Mouse (Mus musculus) small intestine, adult 2 months (tissue): ENCODE data around the gene Map4k1. TPM values are rescaled to one million over a fixed set of nuclear protein-coding genes. Genes with fewer than 3 reads are reported as not detected.

Experiments
- H3K27ac ChIP-seq: fragments of 200-500 bp; 2 replicates; pipeline ENCODE4 v1.5.1; 2012; ENCODE audit warnings: low read depth, low read length, control low read depth, inconsistent platforms; ENCODE audit not compliant: insufficient read depth
- H3K27me3 ChIP-seq: fragments of 200-500 bp; 2 replicates; pipeline ENCODE4 v1.6.1; 2012; ENCODE audit warnings: mild to moderate bottlenecking, moderate library complexity, low read length, inconsistent platforms; ENCODE audit not compliant: control insufficient read depth, insufficient read depth
- H3K36me3 ChIP-seq: fragments of 200-500 bp; 2 replicates; pipeline ENCODE4 v1.6.1; 2012; ENCODE audit warnings: mild to moderate bottlenecking, low read length, control low read depth, inconsistent platforms; ENCODE audit not compliant: control insufficient read depth, insufficient read depth
- H3K4me1 ChIP-seq: fragments of 200-500 bp; 2 replicates; pipeline ENCODE4 v1.6.1; 2012; ENCODE audit warnings: low read length, inconsistent platforms, mixed read lengths; ENCODE audit not compliant: control insufficient read depth, insufficient read depth, insufficient read length
- H3K4me3 ChIP-seq: fragments of 200-500 bp; 2 replicates; pipeline ENCODE4 v1.5.1; 2012; ENCODE audit warnings: low read depth, mild to moderate bottlenecking, control low read depth, inconsistent platforms, low read length, moderate library complexity
- CTCF ChIP-seq: fragments of 200-500 bp; IDR thresholded peaks from 2 replicates; pipeline ENCODE4 v1.5.1; 2012; ENCODE audit warnings: low read depth, mild to moderate bottlenecking, control low read depth, inconsistent platforms, low read length, moderate library complexity, mixed read lengths; ENCODE audit not compliant: insufficient replicate concordance, insufficient read length; ENCODE audit errors: extremely low read depth
- POLR2A ChIP-seq: fragments of 200-500 bp; IDR thresholded peaks from 2 replicates; pipeline ENCODE4 v1.6.1; 2012; ENCODE audit warnings: low read depth, mild to moderate bottlenecking, control low read depth, inconsistent platforms, low read length, moderate library complexity
- WGBS: fragments of 180-500 bp; shearing (Covaris S2); methylation state at CpG from one replicate; pipeline ENCODE4 v1.1.7; 2018; 5-methylcytosine and 5-hydroxymethylcytosine counted together
- polyA plus RNA-seq: library from polyadenylated mRNA; depleted of rRNA; stranded (reverse); fragments of >200 nt; gene quantifications from 2 replicates; pipeline ENCODE4 v1.2.3, GENCODE M21; 2012

Gene Map4k1
- polyA plus RNA-seq, 1 experiment, result 21.3 TPM

DNA sequence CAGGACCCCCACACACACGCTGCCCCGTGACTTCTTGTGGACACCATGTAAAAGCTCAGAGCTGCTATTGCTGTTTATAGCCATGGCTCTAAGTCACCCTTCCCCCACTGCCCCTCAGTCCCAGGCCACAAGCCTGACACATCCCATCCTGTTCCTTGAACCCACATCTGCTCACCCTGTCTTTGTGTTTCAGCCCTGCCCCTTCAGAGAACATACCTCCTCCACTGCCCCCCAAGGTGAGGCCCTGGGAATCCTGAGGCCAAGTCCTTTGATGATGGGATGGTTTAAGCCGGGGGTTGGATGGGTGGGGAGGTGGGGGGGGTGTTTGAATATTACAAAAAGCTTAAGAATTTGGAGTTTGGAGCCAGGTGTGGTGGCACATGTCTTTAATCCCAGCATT lies 11.1 kb downstream of the Map4k1 start:
- H3K27ac ChIP-seq, result no peak overlapping the region
- H3K4me3 ChIP-seq, result no peak overlapping the region
- TF ChIP-seq CTCF (no peak), POLR2A (no peak)
- no peaks in the 10 kb centered on the region for H3K36me3 ChIP-seq
- 84% methylated on average over 3 of the region's 3 CpGs for WGBS
- no peaks in the 10 kb centered on the region for H3K4me1 ChIP-seq
- H3K27me3 ChIP-seq, result no peaks in the 10 kb centered on the region

DNA sequence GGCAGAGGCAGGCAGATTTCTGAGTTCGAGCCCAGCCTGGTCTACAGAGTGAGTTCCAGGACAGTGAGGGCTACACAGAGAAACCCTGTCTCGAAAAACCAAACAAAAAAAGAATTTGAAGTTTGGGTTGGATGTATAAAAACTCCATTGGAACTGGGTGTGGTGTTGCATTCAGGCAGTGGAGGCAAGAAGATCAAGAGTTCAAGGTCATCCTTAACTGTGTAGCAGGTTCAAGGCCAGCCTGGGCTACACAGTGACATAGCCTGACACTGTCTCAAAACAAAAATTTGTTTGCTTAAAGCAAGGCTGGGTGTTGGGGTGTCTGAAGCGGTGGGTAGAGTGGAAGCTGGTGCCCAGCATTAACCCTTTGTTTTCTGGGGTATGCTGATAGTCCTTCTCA lies 11.6 kb downstream of the Map4k1 start:
- H3K27me3 ChIP-seq, result no peaks in the 10 kb centered on the region
- no peaks in the 10 kb centered on the region for H3K4me1 ChIP-seq
- no peak overlapping the region for H3K4me3 ChIP-seq
- TF ChIP-seq POLR2A (no peak), CTCF (no peak)
- 77% methylated on average over 3 of the region's 3 CpGs for WGBS
- H3K27ac ChIP-seq, result no peak overlapping the region
- H3K36me3 ChIP-seq, result no peaks in the 10 kb centered on the region

DNA sequence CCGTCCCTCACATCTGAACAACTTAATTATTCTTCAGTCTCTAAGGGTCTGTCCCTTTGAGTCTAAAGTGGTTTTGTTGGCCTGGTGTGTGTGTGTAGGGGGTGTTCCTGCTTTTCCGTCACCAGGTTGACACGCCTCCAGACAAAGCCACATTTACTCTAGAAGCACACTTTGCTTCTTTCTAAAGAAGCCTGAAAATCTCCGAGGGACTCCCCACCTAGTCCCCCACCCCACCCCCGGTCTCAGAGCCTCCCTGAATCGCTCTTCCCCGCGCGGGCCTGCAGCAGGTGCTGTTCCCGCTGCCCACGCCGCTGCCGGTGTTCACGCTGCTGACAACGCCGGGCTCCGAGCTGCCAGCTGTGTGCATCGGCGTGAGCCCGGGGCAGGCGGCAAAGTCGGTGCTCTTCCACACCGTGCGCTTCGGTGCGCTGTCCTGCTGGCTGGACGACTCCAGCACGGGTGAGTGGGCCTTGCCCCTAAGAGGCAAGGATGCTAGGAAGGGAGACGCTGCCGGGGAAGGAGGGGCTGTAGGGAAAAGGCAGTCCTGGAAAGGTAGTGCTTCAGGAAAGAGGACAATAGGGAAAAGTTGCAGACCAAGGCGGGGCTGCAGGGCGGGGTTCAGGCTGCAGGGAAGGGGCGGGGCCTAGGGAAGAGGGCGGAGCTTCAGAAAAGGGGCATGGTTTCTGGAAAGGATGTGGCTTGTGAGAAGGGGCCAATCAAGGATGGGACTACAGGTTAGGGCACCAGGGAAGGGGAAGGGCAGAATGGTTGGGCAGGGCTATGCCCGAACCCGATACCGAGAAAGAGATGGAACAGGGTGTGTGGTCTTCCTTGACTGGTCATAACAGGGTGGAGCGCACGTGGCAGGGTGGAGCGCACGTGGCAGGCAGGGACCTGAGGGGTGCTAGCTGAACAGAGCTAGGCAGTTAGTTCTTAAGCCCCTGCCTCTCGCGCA lies 19.1 kb downstream of the Map4k1 start:
- TF ChIP-seq CTCF, result no peak
- no peak for TF ChIP-seq POLR2A
- no peak overlapping the region for H3K27ac ChIP-seq
- H3K4me3 ChIP-seq, result peak overlapping the region; percentile 52
- 5% methylated on average over 43 of the region's 43 CpGs for WGBS
- peaks cover 6% of the 10 kb centered on the region; the same call in 1 of the 2 replicates for H3K4me1 ChIP-seq
- no peaks in the 10 kb centered on the region for H3K36me3 ChIP-seq
- no peaks in the 10 kb centered on the region for H3K27me3 ChIP-seq

DNA sequence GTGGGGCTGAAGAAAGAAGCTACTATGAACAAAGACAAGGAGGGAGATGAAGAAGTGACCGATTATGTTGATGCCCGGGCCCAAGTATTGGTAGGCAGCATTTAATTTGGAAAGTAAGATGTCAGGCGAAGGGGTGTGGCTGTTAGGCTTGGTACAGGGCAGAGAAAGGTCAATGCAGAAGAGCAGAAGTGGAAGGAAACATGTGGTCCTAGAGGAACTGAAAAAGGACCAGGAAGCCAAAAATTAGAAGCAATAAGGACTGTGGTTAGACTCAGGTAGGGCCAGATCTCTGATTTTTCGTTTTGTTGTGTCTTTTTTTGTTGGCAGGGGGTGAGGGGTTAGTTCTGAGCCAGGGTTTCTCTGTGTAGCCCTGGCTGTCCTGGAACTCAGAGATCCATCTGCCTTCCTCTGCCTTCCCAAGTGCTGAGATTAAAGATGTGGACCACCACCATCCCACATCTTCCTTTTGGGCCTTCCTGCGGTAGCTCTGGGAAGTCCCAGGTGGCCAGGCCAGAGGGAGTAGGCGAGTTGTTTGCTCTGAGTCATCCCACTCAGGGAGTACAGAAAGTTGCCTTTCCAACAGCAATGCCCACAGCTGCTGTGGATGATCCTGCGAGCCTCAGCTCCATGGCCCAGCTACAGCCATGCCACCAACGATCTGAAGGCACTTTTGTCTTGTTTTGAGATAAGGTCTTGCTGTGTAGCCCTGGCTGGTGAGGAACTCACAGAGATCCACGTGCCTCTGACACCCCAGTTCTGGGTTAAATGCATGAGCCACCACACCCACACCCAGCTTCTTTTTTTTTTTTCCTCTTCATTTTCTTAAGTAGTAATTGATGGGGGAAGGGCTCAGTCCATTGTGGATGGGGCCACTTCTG lies 25.6 kb downstream of the Map4k1 start:
- H3K27me3 ChIP-seq, result no peaks in the 10 kb centered on the region
- H3K4me1 ChIP-seq, result no peaks in the 10 kb centered on the region
- 55% methylated on average over 9 of the region's 9 CpGs for WGBS
- TF ChIP-seq CTCF (no peak), POLR2A (no peak)
- peak overlapping the region; percentile 74 for H3K27ac ChIP-seq
- 0 out of 2 replicates have a peak overlapping the region, but pooled peaks have one; percentile 3 for H3K4me3 ChIP-seq
- H3K36me3 ChIP-seq, result no peaks in the 10 kb centered on the region

DNA sequence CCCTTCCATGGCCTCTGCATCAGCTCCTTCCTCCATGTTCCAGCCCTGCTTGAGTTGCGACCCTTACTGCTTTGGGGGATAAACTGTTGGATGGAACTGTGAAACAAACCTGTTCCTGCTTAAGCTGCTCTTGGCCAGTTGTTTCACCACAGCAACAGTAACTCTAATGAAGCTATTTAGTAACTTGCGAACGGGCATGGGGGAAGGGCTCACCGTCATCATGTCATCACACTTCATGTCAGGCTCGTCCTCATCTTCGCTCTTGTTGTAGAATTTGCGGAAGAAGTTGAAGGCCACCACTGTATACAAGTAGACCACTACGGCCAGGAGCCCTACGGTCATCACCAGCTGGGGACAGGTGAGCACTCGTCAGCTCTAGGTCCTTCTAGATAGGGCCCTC lies 26.3 kb downstream of the Map4k1 start:
- no peak overlapping the region for H3K4me3 ChIP-seq
- H3K36me3 ChIP-seq, result no peaks in the 10 kb centered on the region
- no peaks in the 10 kb centered on the region for H3K27me3 ChIP-seq
- no peak for TF ChIP-seq CTCF
- TF ChIP-seq POLR2A, result no peak
- H3K27ac ChIP-seq, result peak overlapping the region; percentile 43
- WGBS, result 89% methylated on average over 10 of the region's 10 CpGs
- no peaks in the 10 kb centered on the region for H3K4me1 ChIP-seq

DNA sequence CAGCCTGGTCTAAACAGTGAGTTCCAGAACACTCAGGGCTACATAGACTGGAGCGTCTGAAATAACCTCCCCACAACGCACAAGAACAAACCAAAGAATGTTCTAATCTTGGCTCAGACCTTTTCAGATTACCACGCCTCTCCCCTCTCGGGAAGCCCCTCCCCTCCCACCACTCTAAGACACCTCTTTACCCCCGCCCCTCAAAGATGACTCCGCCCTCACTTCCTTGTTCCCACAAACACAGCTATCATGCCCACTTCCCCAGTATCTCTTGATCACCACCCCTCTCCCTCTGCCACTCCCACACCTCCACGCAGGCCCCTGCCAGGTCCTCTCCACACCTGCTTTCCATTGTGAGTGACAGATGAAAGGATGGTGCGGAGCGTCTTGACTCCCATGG lies 26.9 kb downstream of the Map4k1 start:
- Histone ChIP-seq H3K27ac (peak overlapping the region; percentile 43; the same call in 1 of the 2 replicates), H3K27me3 (no peaks in the 10 kb centered on the region), H3K36me3 (no peaks in the 10 kb centered on the region), H3K4me1 (no peaks in the 10 kb centered on the region), H3K4me3 (no peak overlapping the region)
- WGBS, result 56% methylated on average over 9 of the region's 9 CpGs
- TF ChIP-seq CTCF, result no peak
- no peak for TF ChIP-seq POLR2A

DNA sequence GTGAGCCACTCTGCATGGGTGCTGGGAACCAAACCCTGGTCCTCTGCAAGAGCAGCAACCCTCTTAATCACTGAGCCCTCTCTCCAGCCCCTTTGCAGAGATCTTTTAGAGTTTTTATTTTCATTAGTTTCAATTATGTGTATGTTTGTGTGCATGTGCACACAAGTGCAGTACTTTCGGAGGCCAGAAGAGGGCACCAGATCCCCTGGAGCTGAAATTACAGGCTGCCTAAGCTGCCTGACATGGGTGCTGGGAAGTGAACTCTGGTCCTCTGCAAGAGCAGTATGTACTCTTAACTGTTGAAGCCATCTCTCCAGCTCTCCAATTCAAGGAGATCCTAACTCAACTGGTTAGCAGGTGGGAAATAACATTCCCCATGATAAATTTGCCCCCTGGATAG lies 33.1 kb downstream of the Map4k1 start:
- WGBS, result 91% methylated on average over 1 of the region's 1 CpGs
- Histone ChIP-seq H3K4me3 (no peak overlapping the region), H3K36me3 (no peaks in the 10 kb centered on the region), H3K27me3 (peaks cover 14% of the 10 kb centered on the region), H3K27ac (no peak overlapping the region), H3K4me1 (peaks cover 5% of the 10 kb centered on the region)
- no peak for TF ChIP-seq POLR2A
- no peak for TF ChIP-seq CTCF
